In genomic region chr3:109124091-109124490, GRCm38 (mm10) we compare ENCODE assay signal across 7 mouse cellular contexts. TPM values are rescaled to one million over a fixed set of nuclear protein-coding genes. Genes with fewer than 3 reads are reported as not detected.
DNase-seq lines count a peak whose midpoint lies in the region; ATAC-seq lines count a peak whose summit lies in the region.

No protein-coding gene starts in this region.

- WGBS in forebrain, embryonic 16.5 days = 68% methylated on average over 4 of the region's 4 CpGs
- WGBS in liver, embryonic 13.5 days (ENCODE audit: insufficient replicate concordance) = 16% methylated on average over 4 of the region's 4 CpGs

- H3K36me3 ChIP-seq in forebrain, embryonic 16.5 days (ENCODE audit: control insufficient read depth, insufficient read depth) = no peaks in the 10 kb centered on the region
- no peaks in the 10 kb centered on the region for H3K36me3 ChIP-seq in liver, embryonic 13.5 days

- no peak overlapping the region for H3K4me3 ChIP-seq in forebrain, embryonic 16.5 days (replicated peaks; ENCODE audit: low read length)
- 0 out of 2 replicates have a peak overlapping the region, but pooled peaks have one; percentile 69 for H3K4me3 ChIP-seq in liver, embryonic 13.5 days (replicated peaks)

- H3K27ac ChIP-seq in forebrain, embryonic 16.5 days (ENCODE audit: low read length) = no peak overlapping the region
- no peak overlapping the region for H3K27ac ChIP-seq in liver, embryonic 13.5 days

- ATAC-seq in forebrain, embryonic 16.5 days = no peak
- ATAC-seq in liver, embryonic 13.5 days (ENCODE audit: low read depth) = no peak

- no peak overlapping the region for H3K9ac ChIP-seq in forebrain, embryonic 16.5 days (replicated peaks; ENCODE audit: low read depth, low read length)
- no peak overlapping the region for H3K9ac ChIP-seq in liver, embryonic 13.5 days

- H3K27me3 ChIP-seq in forebrain, embryonic 16.5 days (replicated peaks; ENCODE audit: control insufficient read depth, insufficient read depth, low read length) = no peaks in the 10 kb centered on the region
- no peaks in the 10 kb centered on the region for H3K27me3 ChIP-seq in liver, embryonic 13.5 days

- H3K9me3 ChIP-seq in forebrain, embryonic 16.5 days (ENCODE audit: control insufficient read depth, low read length) = no peaks in the 10 kb centered on the region
- H3K9me3 ChIP-seq in liver, embryonic 13.5 days (replicated peaks) = no peaks in the 10 kb centered on the region

- peak; percentile 85 for DNase-seq in 416B (ENCODE audit: low read depth)
- DNase-seq in MEL-GATA-1-ER (ENCODE audit: extremely low read depth, low read depth) = peak; percentile 68
- no peak for DNase-seq in liver, embryonic 13.5 days
- no peak for DNase-seq in urinary bladder, postnatal 36 days (ENCODE audit: low spot score in 2 of 2)
- no peak for DNase-seq in frontal cortex, postnatal 14 days (ENCODE audit: low spot score in 2 of 2)
- no peak for DNase-seq in testis, postnatal 10 days (ENCODE audit: low spot score)

- H3K4me2 ChIP-seq in forebrain, embryonic 16.5 days (ENCODE audit: low read length) = peak overlapping the region; percentile 85; the same call in 1 of the 2 replicates
- H3K4me2 ChIP-seq in liver, embryonic 13.5 days = peak overlapping the region; percentile 83

- H3K4me1 ChIP-seq in forebrain, embryonic 16.5 days (replicated peaks; ENCODE audit: control insufficient read depth, insufficient read depth, low read length) = peaks cover 11% of the 10 kb centered on the region; the same call in 1 of the 2 replicates
- peaks cover 19% of the 10 kb centered on the region for H3K4me1 ChIP-seq in liver, embryonic 13.5 days (replicated peaks)

RNA-seq across cellular contexts. Expression of gene Slc25a24, which starts 1.1 kb away (rescaled TPM):
- 4.3 and 6.1 TPM in 2 replicates for polyA plus RNA-seq in forebrain, embryonic 16.5 days (2015; fragmentation: Nextera tagmentation; extraction: Ambion mirVana)
- polyA plus RNA-seq in liver, embryonic 13.5 days (2015; fragmentation: Nextera tagmentation; extraction: Ambion mirVana) = 4.9 and 5.9 TPM in 2 replicates

RNA-seq across cellular contexts. Expression of gene Slc25a54, which starts 43.8 kb away (rescaled TPM):
- polyA plus RNA-seq in forebrain, embryonic 16.5 days (2015; fragmentation: Nextera tagmentation; extraction: Ambion mirVana) = not detected in 2 replicates
- polyA plus RNA-seq in liver, embryonic 13.5 days (2015; fragmentation: Nextera tagmentation; extraction: Ambion mirVana) = not detected in 2 replicates

Comparison
In these comparisons a context has a peak if more than half of its experiments do, and no peak if none do; other contexts are left out.
1. DNase-seq: peak in 416B (single experiment) and MEL-GATA-1-ER (single experiment); none in liver, embryonic 13.5 days (single experiment), urinary bladder, postnatal 36 days (0 of 2), frontal cortex, postnatal 14 days (0 of 2) and testis, postnatal 10 days (single experiment).